Mouse (Mus musculus): ENCODE measurements at regions not wholly inside any gene's neighbourhood (a gene's known extent, or its start where the extent isn't known, plus 50 kb on each side); places are given as distances from the start of the nearest gene placed in this dataset.

DNA sequence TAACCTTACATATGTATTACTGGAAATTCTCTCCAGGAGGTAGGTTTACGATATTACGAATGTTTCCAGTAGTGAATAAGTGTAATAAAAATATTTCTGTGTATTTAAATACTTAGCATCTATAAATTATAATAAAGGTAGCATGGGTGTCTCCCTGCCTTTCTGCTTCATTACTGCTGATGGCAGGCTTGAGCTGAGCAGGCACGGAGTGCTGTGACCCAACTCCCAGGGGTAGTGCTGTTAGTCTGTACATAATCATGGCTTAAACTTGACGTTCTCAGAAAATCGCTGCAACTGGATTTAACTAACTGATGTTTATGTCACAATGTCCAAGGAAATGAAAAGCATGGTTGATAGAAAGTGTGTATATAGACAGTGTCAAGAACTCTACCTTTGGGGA is 727.8 kb upstream of the Frg1 start:
- H3K36me3 ChIP-seq (replicated peaks in 1 of 2; ENCODE audit: control insufficient read depth in 1 of 2, insufficient read depth in 1 of 2, low read length in 1 of 2) = no peaks in the 10 kb centered on the region
- H3K27ac ChIP-seq (ENCODE audit: insufficient read depth, low read depth) = no peak overlapping the region
- in situ Hi-C loops (cut with MboI; ENCODE audit: low pct_ligation_motif_present, low pct_unique_long_range_greater_than_20kb, low sequenced_read_pairs) (no loop called here), dilution Hi-C loops (cut with MboI; ENCODE audit: extremely low pct_ligation_motif_present, extremely low pct_unique_long_range_greater_than_20kb, low sequenced_read_pairs) (no loop called here)
- H3K4me2 ChIP-seq (ENCODE audit: insufficient read depth, low read depth, poor library complexity, severe bottlenecking) = no peak overlapping the region
- H3K27me3 ChIP-seq (replicated peaks) = no peaks in the 10 kb centered on the region
- no peak overlapping the region for H3K4me3 ChIP-seq (replicated peaks in 1 of 3; ENCODE audit: low read depth in 2 of 3, low read length in 2 of 3, poor library complexity in 1 of 3)
- no peak overlapping the region for H3K9ac ChIP-seq (ENCODE audit: insufficient read depth, low read depth)
- peaks cover 18% of the 10 kb centered on the region for H3K9me3 ChIP-seq (replicated peaks; ENCODE audit: low read length)
- no peak for DNase-seq (ENCODE audit: extremely low read depth)
- no peaks in the 10 kb centered on the region for H3K79me2 ChIP-seq (replicated peaks; ENCODE audit: control insufficient read depth, extremely low read depth, insufficient read depth, poor library complexity, severe bottlenecking)
- TF ChIP-seq CHD1 (IDR thresholded peaks at IDR 0.05; ENCODE audit: low read depth, low read length) (no peak), SMC3 (IDR thresholded peaks at IDR 0.05; ENCODE audit: low read depth, low read length) (no peak), E2F4 (IDR thresholded peaks at IDR 0.05; ENCODE audit: insufficient replicate concordance, low read depth, low read length) (no peak), ZKSCAN1 (IDR thresholded peaks at IDR 0.05; ENCODE audit: borderline replicate concordance, low read depth, low read length) (no peak), TCF12 (IDR thresholded peaks at IDR 0.05; ENCODE audit: low read depth, low read length) (no peak), MAZ (IDR thresholded peaks at IDR 0.05; ENCODE audit: low read depth, low read length) (no peak), UBTF (IDR thresholded peaks at IDR 0.05; ENCODE audit: low read depth, low read length) (no peak), SIN3A (IDR thresholded peaks at IDR 0.05; ENCODE audit: low read length) (no peak), ETS1 (conservative IDR thresholded peaks at IDR 0.05; ENCODE audit: low read depth, low read length) (no peak), CHD2 (IDR thresholded peaks at IDR 0.05; ENCODE audit: low read length) (no peak), RAD21 (IDR thresholded peaks at IDR 0.05; ENCODE audit: low read depth, low read length) (no peak), MEF2A (IDR thresholded peaks at IDR 0.05; ENCODE audit: borderline replicate concordance, low read depth, low read length) (no peak), BHLHE40 (IDR thresholded peaks at IDR 0.05; ENCODE audit: low read depth, low read length) (no peak)
- no peaks in the 10 kb centered on the region for H3K4me1 ChIP-seq (ENCODE audit: control insufficient read depth in 1 of 2, insufficient read depth in 2 of 2)

DNA sequence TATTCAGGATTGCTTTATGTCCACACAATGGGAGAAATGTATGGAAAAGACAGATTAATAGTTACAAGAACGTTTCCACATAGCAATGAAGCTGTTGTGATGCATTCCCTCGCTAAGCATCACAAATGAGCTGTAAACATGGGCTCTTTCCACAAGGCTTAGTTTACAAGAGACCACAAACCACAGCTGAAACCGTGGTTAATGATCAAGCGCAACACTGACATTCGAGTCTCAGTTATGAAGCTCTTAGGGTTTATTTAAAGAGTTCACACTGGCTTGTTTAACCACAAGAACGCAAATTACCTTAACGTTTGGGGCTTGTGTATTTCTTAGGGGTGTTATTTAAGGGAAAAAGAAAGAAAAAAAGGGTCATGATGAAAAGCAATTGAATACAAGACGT is 727.3 kb upstream of the Frg1 start:
- dilution Hi-C loops (cut with MboI; ENCODE audit: extremely low pct_ligation_motif_present, extremely low pct_unique_long_range_greater_than_20kb, low sequenced_read_pairs) = no loop called here
- Histone ChIP-seq H3K4me3 (replicated peaks in 1 of 3; ENCODE audit: low read depth in 2 of 3, low read length in 2 of 3, poor library complexity in 1 of 3) (no peak overlapping the region), H3K9ac (ENCODE audit: insufficient read depth, low read depth) (no peak overlapping the region), H3K4me1 (ENCODE audit: control insufficient read depth in 1 of 2, insufficient read depth in 2 of 2) (no peaks in the 10 kb centered on the region), H3K9me3 (replicated peaks; ENCODE audit: low read length) (peaks cover 20% of the 10 kb centered on the region), H3K36me3 (replicated peaks in 1 of 2; ENCODE audit: control insufficient read depth in 1 of 2, insufficient read depth in 1 of 2, low read length in 1 of 2) (no peaks in the 10 kb centered on the region), H3K27me3 (replicated peaks) (no peaks in the 10 kb centered on the region), H3K79me2 (replicated peaks; ENCODE audit: control insufficient read depth, extremely low read depth, insufficient read depth, poor library complexity, severe bottlenecking) (no peaks in the 10 kb centered on the region), H3K27ac (ENCODE audit: insufficient read depth, low read depth) (no peak overlapping the region), H3K4me2 (ENCODE audit: insufficient read depth, low read depth, poor library complexity, severe bottlenecking) (no peak overlapping the region)
- no peak for TF ChIP-seq SMC3 (IDR thresholded peaks at IDR 0.05; ENCODE audit: low read depth, low read length)
- TF ChIP-seq RAD21 (IDR thresholded peaks at IDR 0.05; ENCODE audit: low read depth, low read length) = no peak
- TF ChIP-seq MAZ (IDR thresholded peaks at IDR 0.05; ENCODE audit: low read depth, low read length) = no peak
- no peak for TF ChIP-seq ZKSCAN1 (IDR thresholded peaks at IDR 0.05; ENCODE audit: borderline replicate concordance, low read depth, low read length)
- TF ChIP-seq CTCF (conservative IDR thresholded peaks at IDR 0.05 in 1 of 2, IDR thresholded peaks at IDR 0.05 in 1 of 2; ENCODE audit: low read depth in 2 of 2, low read length in 2 of 2) = no peak
- no peak for TF ChIP-seq TBP (conservative IDR thresholded peaks at IDR 0.05; ENCODE audit: low read depth, low read length)
- no peak for TF ChIP-seq NELFE (IDR thresholded peaks at IDR 0.05; ENCODE audit: low read depth, low read length)
- TF ChIP-seq ZMIZ1 (IDR thresholded peaks at IDR 0.05; ENCODE audit: low read depth, low read length) = no peak
- no peak for TF ChIP-seq IRF4 (IDR thresholded peaks at IDR 0.05; ENCODE audit: low read depth, low read length)
- TF ChIP-seq JUN (IDR thresholded peaks at IDR 0.05; ENCODE audit: insufficient read depth, low read depth, low read length) = no peak
- TF ChIP-seq TCF12 (IDR thresholded peaks at IDR 0.05; ENCODE audit: low read depth, low read length) = no peak
- TF ChIP-seq GABPA (IDR thresholded peaks at IDR 0.05; ENCODE audit: insufficient replicate concordance, low read depth, low read length) = no peak
- no peak for TF ChIP-seq ZNF384 (IDR thresholded peaks at IDR 0.05; ENCODE audit: low read depth, low read length)
- no peak for TF ChIP-seq USF1 (IDR thresholded peaks at IDR 0.05; ENCODE audit: low read depth, low read length)
- no peak for TF ChIP-seq UBTF (IDR thresholded peaks at IDR 0.05; ENCODE audit: low read depth, low read length)
- TF ChIP-seq ELF1 (IDR thresholded peaks at IDR 0.05; ENCODE audit: low read depth, low read length) = no peak
- DNase-seq (ENCODE audit: extremely low read depth) = no peak
- in situ Hi-C loops (cut with MboI; ENCODE audit: low pct_ligation_motif_present, low pct_unique_long_range_greater_than_20kb, low sequenced_read_pairs) = no loop called here

All from CH12.LX (cell line).